Mouse (Mus musculus): ENCODE measurements at regions not wholly inside any gene's neighbourhood (a gene's known extent, or its start where the extent isn't known, plus 50 kb on each side); places are given as distances from the start of the nearest gene placed in this dataset.
A peak's percentile ranks its signal among the peaks of the same experiment; 100 is the strongest.

GRCm38 (mm10) chr4:135036764-135037163 lies 83.7 kb upstream of the Runx3 start:
- DNase-seq: no peak

DNA sequence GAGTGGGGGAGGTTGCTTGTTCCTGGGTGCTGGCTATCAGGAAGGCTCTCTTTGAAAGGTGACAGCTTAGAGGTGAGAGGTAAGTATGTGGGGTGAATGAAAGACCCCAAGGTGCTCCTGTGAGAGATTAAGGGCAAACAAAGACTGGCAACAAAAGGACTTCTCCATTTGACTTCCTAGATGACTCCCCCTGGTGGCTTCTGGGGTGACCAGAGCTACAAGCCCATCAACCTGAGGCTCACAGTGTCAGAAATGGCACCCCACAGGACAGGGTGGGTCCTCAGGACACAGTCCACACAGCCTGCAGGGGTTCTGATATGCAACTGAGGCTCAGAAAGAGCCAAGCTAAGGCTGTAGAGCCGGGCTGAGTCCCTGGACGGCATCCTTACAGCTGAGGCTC lies 81.2 kb upstream of the Runx3 start:
- DNase-seq: no peak

DNA sequence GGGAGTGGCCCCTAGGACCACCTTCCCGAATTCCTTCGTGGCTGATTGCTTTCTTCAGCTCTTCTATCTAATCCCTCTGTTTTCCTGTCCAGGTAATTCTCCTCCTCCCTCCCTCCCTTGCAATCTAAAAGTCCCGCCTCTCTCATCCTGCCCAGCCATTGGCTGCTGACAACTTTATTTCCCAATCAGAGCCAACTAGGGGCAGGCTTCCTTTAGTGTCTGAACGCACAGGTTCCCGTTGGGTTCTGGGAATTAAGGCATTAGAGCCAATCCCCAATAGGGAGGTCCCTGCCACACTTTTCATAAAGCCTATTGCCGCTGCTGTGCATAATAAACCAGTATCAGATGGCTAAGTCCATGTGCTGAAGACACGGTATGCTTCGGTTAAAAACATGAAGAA lies 78.5 kb upstream of the Runx3 start:
- DNase-seq: no peak

GRCm38 (mm10) chr4:135042501-135042900 lies 78.0 kb upstream of the Runx3 start:
- DNase-seq: no peak

DNA sequence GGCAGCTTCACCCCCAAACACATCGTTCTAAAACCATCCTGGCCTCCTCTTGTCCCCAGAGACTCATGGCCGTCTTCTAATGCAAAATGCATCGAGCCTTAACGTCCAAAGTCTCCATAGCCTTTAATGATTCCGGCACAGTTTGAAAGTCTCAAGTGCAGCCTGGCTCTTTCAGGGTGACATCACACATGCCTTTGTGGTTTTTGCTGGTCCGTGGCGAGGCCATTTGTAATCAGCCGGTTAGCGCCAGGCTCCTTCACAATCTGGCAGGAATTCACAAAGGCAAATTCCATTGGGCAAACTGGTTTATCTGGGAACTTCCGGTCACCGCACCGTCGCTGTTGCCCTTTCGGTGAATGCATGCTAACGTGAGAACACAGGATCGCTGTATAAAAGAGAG lies 75.4 kb upstream of the Runx3 start:
- DNase-seq: no peak

DNA sequence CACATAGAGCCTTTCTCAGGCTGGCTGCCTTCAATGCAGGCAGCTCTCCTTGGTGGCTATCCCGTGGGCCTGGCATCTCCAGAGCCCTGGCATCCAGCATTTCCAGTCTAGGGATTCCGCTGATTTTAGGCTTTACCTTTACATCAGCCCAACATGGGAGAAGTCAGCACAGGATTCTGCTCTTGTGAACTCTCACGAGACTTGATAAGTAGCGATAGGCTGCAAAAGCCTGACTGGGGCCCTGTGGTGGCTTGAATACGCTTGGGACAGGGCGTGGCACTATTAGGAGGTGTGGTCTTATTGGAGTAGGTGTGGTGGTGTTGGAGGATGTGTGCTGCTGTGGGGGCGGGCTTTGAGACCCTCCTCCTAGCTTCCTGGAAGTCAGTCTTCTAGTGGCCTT lies 73.8 kb upstream of the Runx3 start:
- no peak for DNase-seq

DNA sequence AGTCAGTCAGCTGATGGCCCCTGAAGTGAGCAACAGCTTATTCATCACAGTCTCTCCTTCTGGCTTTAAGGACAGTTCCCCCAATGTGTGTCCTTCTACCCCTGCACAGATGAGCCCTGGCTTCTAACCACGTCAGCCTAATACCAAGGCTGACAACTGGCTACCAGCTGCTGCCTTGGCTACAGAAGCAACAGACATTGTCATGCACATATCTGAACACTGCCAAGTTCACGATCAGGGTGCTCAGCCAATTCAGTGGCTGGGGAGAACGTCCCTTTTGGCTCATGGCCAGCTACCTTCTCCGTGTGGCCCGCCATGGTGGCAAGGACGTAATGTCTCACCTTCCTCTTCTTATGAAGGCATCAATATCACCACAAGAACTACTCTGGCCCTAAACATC lies 73.2 kb upstream of the Runx3 start:
- DNase-seq: no peak

DNA sequence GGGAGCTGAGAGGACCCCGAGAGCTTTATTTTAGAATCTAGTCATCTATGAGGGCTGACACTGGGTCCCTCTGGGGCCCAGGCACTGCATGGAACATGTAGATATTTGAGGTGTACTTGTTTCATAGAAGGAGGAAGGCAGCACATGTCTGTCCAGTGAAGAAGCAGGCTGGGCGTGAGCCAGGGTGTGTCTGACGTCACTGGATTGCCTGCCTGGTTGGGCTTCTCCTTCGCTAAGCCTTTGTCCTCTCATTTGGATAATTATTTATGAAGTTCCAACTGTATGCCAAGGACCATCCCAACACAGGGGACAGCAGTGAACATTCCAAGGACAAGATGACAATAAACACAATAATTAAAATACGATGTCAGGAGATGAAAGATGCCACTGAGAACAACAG lies 72.7 kb upstream of the Runx3 start:
- no peak for DNase-seq

- DNase-seq: no peak
These were observed 70.5 kb upstream of the Runx3 start for GRCm38 (mm10) chr4:135049924-135050323.

DNA sequence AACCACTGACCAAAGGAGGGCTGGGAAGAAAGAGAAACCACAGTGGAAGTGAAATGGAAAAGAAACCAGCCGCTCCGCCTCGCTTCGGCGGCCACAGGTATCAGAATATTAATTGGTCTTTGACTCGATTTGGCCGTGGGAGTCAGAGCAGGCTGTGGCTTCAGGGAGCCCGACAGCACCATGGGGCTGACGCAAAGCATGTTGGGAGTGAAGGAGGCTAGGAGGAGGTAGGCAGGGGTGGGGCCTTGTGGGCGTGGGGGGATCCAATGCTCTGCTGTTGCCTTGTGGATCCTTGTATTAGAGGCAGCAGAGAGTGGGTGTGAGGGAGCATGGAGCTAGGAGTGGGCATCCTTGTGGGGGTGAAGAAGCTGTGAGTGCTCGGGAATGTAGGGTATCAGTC lies 69.0 kb upstream of the Runx3 start:
- no peak for DNase-seq

- no peak for DNase-seq
These were observed 66.9 kb upstream of the Runx3 start for GRCm38 (mm10) chr4:135053585-135053984.

GRCm38 (mm10) chr4:135054353-135054752 lies 66.1 kb upstream of the Runx3 start:
- no peak for DNase-seq

DNA sequence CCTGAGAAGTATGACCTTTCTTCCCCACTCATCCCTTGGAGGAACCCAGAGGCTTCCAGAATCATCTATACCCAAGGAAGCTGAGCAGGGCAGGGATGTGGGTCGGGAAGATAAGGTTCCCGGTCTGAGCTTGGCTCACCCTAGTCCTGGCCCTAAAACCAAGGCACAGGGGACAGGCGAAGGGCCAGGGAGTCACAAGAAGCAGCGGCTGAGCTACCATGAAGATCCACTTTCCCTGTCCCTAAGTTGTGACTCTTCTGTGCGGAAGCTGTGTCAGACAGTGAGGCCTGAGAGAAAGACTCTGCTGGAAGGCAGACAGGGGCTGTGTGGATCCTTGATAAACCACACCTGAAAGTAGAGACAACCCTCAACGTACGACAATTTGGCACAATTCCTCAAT lies 64.1 kb upstream of the Runx3 start:
- no peak for DNase-seq

GRCm38 (mm10) chr4:135057286-135057685 lies 63.2 kb upstream of the Runx3 start:
- DNase-seq: no peak

DNA sequence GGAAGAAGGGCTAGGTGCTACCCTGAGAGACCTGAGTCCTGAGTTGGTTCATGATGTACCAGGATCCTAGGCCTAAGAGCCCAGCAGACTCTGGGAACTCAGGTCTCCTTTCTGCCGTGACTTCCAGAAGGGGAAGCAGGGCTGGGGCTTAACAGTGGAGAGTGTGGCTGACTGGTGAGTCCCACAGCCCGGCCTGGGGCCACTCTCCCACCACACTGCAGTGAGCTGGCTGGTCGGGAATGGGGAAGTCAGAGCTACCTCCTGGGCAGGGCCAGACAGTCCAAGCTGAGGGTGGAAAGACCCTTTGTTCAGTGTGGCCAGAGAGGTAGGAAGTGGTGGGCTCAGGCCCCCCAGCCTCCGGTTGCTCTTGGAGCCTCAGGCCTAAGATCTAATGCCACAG lies 61.6 kb upstream of the Runx3 start:
- DNase-seq: no peak

DNA sequence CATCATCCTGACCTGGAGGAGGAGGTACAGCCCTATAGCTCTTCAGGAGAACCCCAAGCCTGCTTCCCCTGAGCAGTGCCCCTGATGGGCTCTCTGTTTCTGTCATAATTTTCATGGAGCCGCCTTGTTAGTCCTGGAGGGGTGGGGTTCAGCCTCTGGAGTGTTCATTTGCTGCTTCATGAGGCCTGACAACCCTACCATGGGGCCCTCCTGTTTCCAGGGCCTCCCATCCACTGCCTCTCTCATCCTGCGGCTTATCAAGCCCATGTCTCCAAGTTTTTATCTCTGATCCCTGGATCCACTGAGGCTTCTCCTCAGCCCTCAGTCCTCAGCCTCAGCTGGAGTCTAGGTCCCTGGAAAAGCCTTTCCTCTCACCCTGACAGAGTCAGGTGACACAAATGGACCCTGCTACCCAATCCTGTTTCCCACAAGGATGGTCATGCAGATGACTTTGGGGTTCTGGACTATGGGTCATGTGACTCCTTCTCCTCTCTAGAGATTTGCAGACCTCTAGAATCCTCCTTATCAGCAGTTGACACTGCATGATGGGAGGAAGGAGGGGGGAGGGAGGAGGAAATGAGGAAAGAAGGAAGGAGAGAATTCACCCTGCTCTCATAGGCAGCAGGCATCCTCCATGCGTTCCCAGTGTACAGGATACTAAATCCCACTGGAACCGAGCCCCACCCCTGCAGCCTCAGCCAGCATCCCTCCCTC lies 59.3 kb upstream of the Runx3 start:
- DNase-seq: no peak

DNA sequence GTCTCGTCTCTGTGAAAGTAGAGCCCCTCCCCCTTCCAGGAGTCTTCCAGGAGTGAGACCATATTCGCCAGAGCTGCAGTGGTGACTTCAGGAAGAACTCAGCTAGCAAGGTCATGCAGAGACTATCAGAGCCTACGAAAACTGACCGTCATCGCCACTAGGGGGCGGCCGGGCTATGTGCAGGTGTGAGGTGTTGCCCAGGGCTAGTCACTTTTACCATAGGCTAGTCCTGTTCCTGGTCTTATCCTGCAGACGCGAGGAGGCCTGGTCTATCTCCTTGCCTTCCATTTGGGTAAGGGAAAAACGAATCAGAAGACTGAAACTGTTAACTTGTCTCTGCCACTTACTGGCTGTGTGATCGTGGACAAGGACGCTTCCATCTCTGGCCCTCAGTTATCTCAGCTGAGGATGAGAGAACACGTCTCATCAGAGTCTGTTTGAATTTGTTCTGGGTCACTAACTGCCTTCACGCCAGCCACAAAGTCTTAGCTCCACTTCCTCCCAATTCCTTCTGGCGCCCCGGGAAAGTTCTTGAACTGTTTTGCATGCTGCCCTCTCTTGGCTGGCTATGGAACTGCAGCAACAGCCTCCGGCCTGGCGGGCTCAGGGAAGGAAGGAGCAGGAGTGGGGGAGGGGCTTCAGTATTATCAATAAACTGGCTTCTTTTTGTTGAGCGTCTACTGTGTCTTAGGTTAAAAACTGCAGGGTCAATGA lies 53.5 kb upstream of the Runx3 start:
- DNase-seq: peak; percentile 88 to 92

- DNase-seq: no peak
These were observed 52.6 kb upstream of the Runx3 start for GRCm38 (mm10) chr4:135067805-135068204.

GRCm38 (mm10) chr4:135069818-135070217 lies 50.6 kb upstream of the Runx3 start:
- peak in 1 of 2 experiments; percentile 40 for DNase-seq
